Mouse (Mus musculus): ENCODE data around the gene Serpina3k.
"Not testable (repeated sequence)": the region's sequence is repeated elsewhere in the genome, so short reads cannot be mapped to it uniquely, and the experiment has no call there.

Gene Serpina3k

DNA sequence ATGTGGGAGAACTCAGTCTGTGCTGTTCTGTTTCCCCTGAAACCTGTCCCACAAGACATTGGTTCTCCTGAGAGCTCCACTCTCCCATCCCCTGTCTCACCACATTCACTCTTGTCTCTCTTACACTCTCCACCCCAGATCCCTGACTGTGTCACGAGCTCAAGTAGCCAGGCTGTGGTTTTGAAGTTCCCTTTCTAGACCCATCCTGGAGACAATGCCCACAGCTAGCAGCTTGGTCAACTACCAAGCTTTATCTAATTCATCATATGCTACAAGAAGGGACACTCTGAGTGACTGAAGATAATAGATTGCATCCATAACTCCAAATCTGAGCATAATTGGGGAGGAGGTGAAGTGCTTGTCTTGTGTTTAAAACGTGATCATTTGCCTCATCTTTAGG, 52.8 kb downstream of the Serpina3k start:
- DNase-seq = not testable (repeated sequence)
